Mouse (Mus musculus) midbrain, embryonic 15.5 days (tissue): ENCODE data around the gene Nr1h4. TPM values are rescaled to one million over a fixed set of nuclear protein-coding genes. Genes with fewer than 3 reads are reported as not detected.

Experiments
- ATAC-seq: fragments of 200-750 bp; cut with Nextera tagmentation; replicated peaks from 2 replicates; pipeline ENCODE4 v1.8.0; 2017; ENCODE audit warnings: moderate TSS enrichment
- H3K27ac ChIP-seq: fragments of 300-500 bp; sonication (generic); 2 replicates; pipeline ENCODE4 v1.5.1; 2015; ENCODE audit warnings: mild to moderate bottlenecking, inconsistent platforms
- H3K27me3 ChIP-seq: fragments of 300-500 bp; sonication (generic); replicated peaks from 2 replicates; pipeline ENCODE4 v1.6.1; 2015; ENCODE audit warnings: inconsistent platforms
- H3K36me3 ChIP-seq: fragments of 300-500 bp; sonication (generic); replicated peaks from 2 replicates; pipeline ENCODE4 v1.6.1; 2015; ENCODE audit warnings: inconsistent platforms
- H3K4me1 ChIP-seq: fragments of 300-500 bp; sonication (generic); 2 replicates; pipeline ENCODE4 v1.6.1; 2015; ENCODE audit warnings: inconsistent platforms
- H3K4me2 ChIP-seq: fragments of 300-500 bp; sonication (generic); 2 replicates; pipeline ENCODE4 v1.6.1; 2015; ENCODE audit warnings: inconsistent platforms, mild to moderate bottlenecking, moderate library complexity
- H3K4me3 ChIP-seq: fragments of 300-500 bp; sonication (generic); 2 replicates; pipeline ENCODE4 v1.5.1; 2015; ENCODE audit warnings: mild to moderate bottlenecking, inconsistent platforms
- H3K9ac ChIP-seq: fragments of 300-500 bp; sonication (generic); 2 replicates; pipeline ENCODE4 v1.6.1; 2015; ENCODE audit warnings: mild to moderate bottlenecking, inconsistent platforms
- H3K9me3 ChIP-seq: fragments of 300-500 bp; sonication (generic); 2 replicates; pipeline ENCODE4 v1.6.1; 2016; ENCODE audit warnings: inconsistent platforms
- WGBS: fragments of 180-500 bp; shearing (Covaris S2); methylation state at CpG from one replicate; pipeline ENCODE4 v1.1.7; 2015; ENCODE audit warnings: mixed read lengths; 5-methylcytosine and 5-hydroxymethylcytosine counted together
- polyA plus RNA-seq: library from polyadenylated mRNA; unstranded; fragments of >200 nt; fragmentation: Nextera tagmentation; extraction: Ambion mirVana; gene quantifications from 2 replicates; pipeline ENCODE4 v1.2.1, GENCODE M21; 2015

The Nr1h4 gene
- polyA plus RNA-seq, 1 experiment from 2014 or later, result 0.08 TPM

- WGBS, result 90% methylated on average over 11 of the region's 11 CpGs
- no peak overlapping the region for H3K27ac ChIP-seq
- H3K9ac ChIP-seq, result no peak overlapping the region
- 0 out of 2 replicates have a peak, but pooled peaks cover 2% of the 10 kb centered on the region for H3K27me3 ChIP-seq
- no peak for ATAC-seq
- H3K4me1 ChIP-seq, result no peaks in the 10 kb centered on the region
- H3K4me3 ChIP-seq, result no peak overlapping the region
- no peaks in the 10 kb centered on the region for H3K36me3 ChIP-seq
- H3K9me3 ChIP-seq, result no peaks in the 10 kb centered on the region
- no peak overlapping the region for H3K4me2 ChIP-seq
Measured at GRCm38 (mm10) chr10:89462890-89463289, 70.5 kb downstream of the Nr1h4 start.

- no peaks in the 10 kb centered on the region for H3K9me3 ChIP-seq
- WGBS, result 18% methylated on average over 14 of the region's 14 CpGs
- H3K4me1 ChIP-seq, result no peaks in the 10 kb centered on the region
- no peak overlapping the region for H3K9ac ChIP-seq
- no peak overlapping the region for H3K27ac ChIP-seq
- no peaks in the 10 kb centered on the region for H3K36me3 ChIP-seq
- peak; percentile 91 for ATAC-seq
- no peak overlapping the region for H3K4me3 ChIP-seq
- H3K4me2 ChIP-seq, result no peak overlapping the region
- 0 out of 2 replicates have a peak, but pooled peaks cover 3% of the 10 kb centered on the region for H3K27me3 ChIP-seq
Measured at GRCm38 (mm10) chr10:89461856-89462507, 71.4 kb downstream of the Nr1h4 start.

DNA sequence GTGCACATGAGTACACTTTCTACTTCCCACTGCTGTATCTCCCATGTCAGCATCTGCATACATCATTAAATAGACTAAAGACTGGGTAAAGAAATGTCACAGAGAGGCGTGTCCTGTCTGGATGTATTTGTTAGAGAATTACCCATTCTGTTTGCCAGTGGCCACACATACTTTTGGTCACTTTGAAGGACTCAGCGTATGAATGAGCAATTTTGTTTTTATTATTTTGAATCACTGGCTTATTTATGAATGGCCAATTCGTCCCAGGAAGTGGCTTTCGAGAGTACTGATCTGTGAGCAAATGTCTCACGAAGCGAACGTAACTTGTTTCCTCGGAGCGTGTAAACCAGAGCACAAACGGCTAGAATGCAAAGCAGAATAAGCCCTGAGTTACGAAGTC is 72.4 kb downstream of the Nr1h4 start:
- Histone ChIP-seq H3K4me1 (no peaks in the 10 kb centered on the region), H3K27ac (no peak overlapping the region)

GRCm38 (mm10) chr10:89458770-89459169 is 74.6 kb downstream of the Nr1h4 start:
- 77% methylated on average over 3 of the region's 3 CpGs for WGBS
- H3K27ac ChIP-seq, result no peak overlapping the region
- no peak for ATAC-seq

More for the DNA sequence above, 72.4 kb downstream of the Nr1h4 start:
- Histone ChIP-seq H3K4me2 (no peak overlapping the region), H3K4me3 (no peak overlapping the region), H3K27me3 (0 out of 2 replicates have a peak, but pooled peaks cover 3% of the 10 kb centered on the region), H3K9me3 (no peaks in the 10 kb centered on the region), H3K9ac (no peak overlapping the region), H3K36me3 (no peaks in the 10 kb centered on the region)
- no peak for ATAC-seq
- WGBS, result 81% methylated on average over 11 of the region's 11 CpGs

DNA sequence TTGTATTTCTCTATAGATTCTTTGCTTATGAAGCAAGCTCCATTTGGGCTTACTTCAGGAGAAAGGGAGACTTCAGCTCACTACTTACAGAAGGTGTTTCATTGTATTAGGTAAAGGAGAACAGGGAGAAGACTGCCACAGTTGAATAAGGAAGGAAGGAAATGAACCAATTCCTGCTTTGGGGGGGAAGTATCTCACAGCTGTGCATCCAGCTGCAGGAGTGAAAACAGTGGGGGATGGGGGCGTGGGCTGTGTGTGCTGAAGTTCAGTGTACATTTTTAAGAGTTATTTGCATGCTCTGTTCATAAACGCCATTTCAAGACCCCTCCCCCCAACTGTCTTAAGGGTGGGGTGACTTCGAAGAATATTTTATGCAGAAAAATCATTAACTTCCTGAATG is 79.6 kb downstream of the Nr1h4 start:
- H3K4me1 ChIP-seq, result no peaks in the 10 kb centered on the region
- H3K4me3 ChIP-seq, result no peak overlapping the region
- WGBS, result 87% methylated on average over 3 of the region's 3 CpGs
- ATAC-seq, result no peak
- no peak overlapping the region for H3K4me2 ChIP-seq
- 0 out of 2 replicates have a peak, but pooled peaks cover 3% of the 10 kb centered on the region for H3K27me3 ChIP-seq
- no peak overlapping the region for H3K27ac ChIP-seq
- no peaks in the 10 kb centered on the region for H3K36me3 ChIP-seq
- H3K9ac ChIP-seq, result no peak overlapping the region
- no peaks in the 10 kb centered on the region for H3K9me3 ChIP-seq

More at GRCm38 (mm10) chr10:89458770-89459169, 74.6 kb downstream of the Nr1h4 start:
- no peak overlapping the region for H3K4me2 ChIP-seq
- no peak overlapping the region for H3K4me3 ChIP-seq
- no peaks in the 10 kb centered on the region for H3K36me3 ChIP-seq
- no peak overlapping the region for H3K9ac ChIP-seq
- H3K27me3 ChIP-seq, result 0 out of 2 replicates have a peak, but pooled peaks cover 3% of the 10 kb centered on the region
- H3K4me1 ChIP-seq, result no peaks in the 10 kb centered on the region
- H3K9me3 ChIP-seq, result no peaks in the 10 kb centered on the region

GRCm38 (mm10) chr10:89453068-89453641 is 80.2 kb downstream of the Nr1h4 start:
- 0 out of 2 replicates have a peak, but pooled peaks cover 3% of the 10 kb centered on the region for H3K27me3 ChIP-seq
- no peaks in the 10 kb centered on the region for H3K9me3 ChIP-seq
- H3K9ac ChIP-seq, result no peak overlapping the region
- no peaks in the 10 kb centered on the region for H3K36me3 ChIP-seq
- no peak overlapping the region for H3K4me2 ChIP-seq
- 82% methylated on average over 15 of the region's 15 CpGs for WGBS
- no peak overlapping the region for H3K4me3 ChIP-seq
- no peaks in the 10 kb centered on the region for H3K4me1 ChIP-seq
- H3K27ac ChIP-seq, result no peak overlapping the region
- no peak for ATAC-seq

GRCm38 (mm10) chr10:89450411-89450810 is 83.0 kb downstream of the Nr1h4 start:
- WGBS, result 70% methylated on average over 10 of the region's 10 CpGs
- no peak overlapping the region for H3K4me3 ChIP-seq
- peaks cover 5% of the 10 kb centered on the region; the same call in 1 of the 2 replicates for H3K27me3 ChIP-seq
- no peak overlapping the region for H3K27ac ChIP-seq
- H3K36me3 ChIP-seq, result no peaks in the 10 kb centered on the region
- no peak for ATAC-seq
- H3K9ac ChIP-seq, result no peak overlapping the region
- H3K4me2 ChIP-seq, result no peak overlapping the region
- H3K4me1 ChIP-seq, result no peaks in the 10 kb centered on the region
- H3K9me3 ChIP-seq, result no peaks in the 10 kb centered on the region

DNA sequence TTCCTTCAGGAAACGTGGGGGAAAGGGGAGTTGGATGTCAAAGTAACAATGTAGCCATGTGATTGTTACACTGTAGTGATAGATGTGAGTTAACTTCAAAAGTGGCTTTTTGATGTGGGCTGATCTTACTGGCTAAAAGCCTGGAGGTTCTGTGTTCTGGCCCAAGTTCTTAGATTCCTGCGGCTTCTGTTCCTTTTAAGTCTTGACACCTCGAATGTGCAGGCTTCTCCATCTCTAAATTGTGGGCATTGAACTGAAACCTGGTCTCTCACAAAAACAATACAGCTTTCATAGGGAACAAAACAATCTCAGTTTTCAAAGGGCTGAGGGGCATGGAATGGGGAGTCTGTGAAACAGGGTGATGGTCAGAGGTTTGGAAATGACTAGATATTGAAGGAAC is 89.0 kb downstream of the Nr1h4 start:
- no peak overlapping the region for H3K9ac ChIP-seq
- H3K27ac ChIP-seq, result no peak overlapping the region
- WGBS, result 26% methylated on average over 3 of the region's 3 CpGs
- H3K9me3 ChIP-seq, result no peaks in the 10 kb centered on the region
- peaks cover 20% of the 10 kb centered on the region for H3K27me3 ChIP-seq
- H3K36me3 ChIP-seq, result no peaks in the 10 kb centered on the region
- ATAC-seq, result no peak
- H3K4me1 ChIP-seq, result peaks cover 9% of the 10 kb centered on the region
- peak overlapping the region; percentile 69 for H3K4me3 ChIP-seq
- peak overlapping the region; percentile 98 for H3K4me2 ChIP-seq

- Histone ChIP-seq H3K36me3 (no peaks in the 10 kb centered on the region), H3K4me2 (peak within 1 kb of the TSS; percentile 98), H3K27ac (no peak within 1 kb of the TSS), H3K4me3 (peak within 1 kb of the TSS; percentile 69), H3K27me3 (peaks cover 24% of the 10 kb centered on the region), H3K4me1 (peaks cover 9% of the 10 kb centered on the region), H3K9ac (peak within 1 kb of the TSS; percentile 51), H3K9me3 (no peaks in the 10 kb centered on the region)
- ATAC-seq, result peak; percentile 98
- WGBS, result 2% methylated on average over 39 of the region's 39 CpGs
Measured at GRCm38 (mm10) chr10:89443623-89444151, 89.7 kb downstream of the Nr1h4 start, which contains the start of gene Gas2l3. TSS of gene Gas2l3 (minus strand) at chr10:89443967.

DNA sequence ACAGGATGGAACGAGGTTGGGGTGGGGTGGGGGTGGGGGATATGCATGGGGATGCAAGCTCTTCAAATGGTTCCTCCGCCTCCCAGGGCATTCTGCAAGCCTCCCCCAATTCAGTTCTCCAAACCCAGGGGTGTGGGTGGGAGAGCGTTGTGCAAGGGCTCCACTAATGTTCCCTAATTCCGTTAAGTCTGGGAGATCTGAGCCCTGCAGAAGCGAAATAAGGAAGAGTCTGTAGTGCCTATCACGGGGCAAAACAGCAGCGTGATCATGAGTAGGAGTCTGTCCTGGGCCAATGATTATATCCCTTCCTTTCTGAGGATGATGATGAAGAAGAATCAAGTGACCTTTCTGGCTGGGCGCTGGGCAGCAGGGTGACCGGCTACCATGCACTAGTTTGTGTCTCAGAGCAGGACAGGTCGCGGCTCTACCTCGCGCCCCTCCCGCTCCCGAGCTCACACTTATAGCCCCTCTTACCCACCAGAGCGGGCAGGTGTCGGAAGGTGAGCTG is 90.2 kb downstream of the Nr1h4 start:
- under 1% methylated on average over 17 of the region's 17 CpGs for WGBS
- Histone ChIP-seq H3K36me3 (no peaks in the 10 kb centered on the region), H3K4me1 (peaks cover 9% of the 10 kb centered on the region), H3K9me3 (no peaks in the 10 kb centered on the region), H3K27me3 (peaks cover 26% of the 10 kb centered on the region), H3K9ac (peak overlapping the region; percentile 51), H3K4me2 (peak overlapping the region; percentile 98), H3K4me3 (peak overlapping the region; percentile 69), H3K27ac (no peak overlapping the region)
- ATAC-seq, result no peak

DNA sequence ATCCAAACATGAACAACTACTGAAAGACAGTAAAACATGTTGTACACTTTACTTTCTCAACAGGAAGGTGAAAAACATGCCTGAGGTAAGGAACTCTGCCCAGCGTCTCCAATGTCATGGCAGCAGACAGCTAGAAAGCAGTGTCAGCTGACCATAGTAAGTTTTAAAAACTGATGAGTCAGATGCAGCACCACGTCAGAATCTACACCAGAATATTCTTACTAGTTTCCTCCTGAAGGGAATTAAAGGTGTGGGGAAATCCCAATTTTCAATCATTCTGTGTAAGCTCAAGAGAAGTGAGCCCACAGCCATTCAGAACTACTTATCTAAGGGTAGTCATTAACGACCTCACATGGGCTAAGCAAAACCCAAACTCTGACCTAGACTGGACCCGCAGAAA is 90.7 kb downstream of the Nr1h4 start:
- Histone ChIP-seq H3K27me3 (peaks cover 32% of the 10 kb centered on the region), H3K27ac (no peak overlapping the region), H3K9me3 (no peaks in the 10 kb centered on the region), H3K4me1 (peaks cover 9% of the 10 kb centered on the region), H3K4me3 (peak overlapping the region; percentile 69), H3K9ac (no peak overlapping the region), H3K4me2 (peak overlapping the region; percentile 98), H3K36me3 (no peaks in the 10 kb centered on the region)
- 19% methylated on average over 4 of the region's 4 CpGs for WGBS
- ATAC-seq, result no peak

- H3K4me3 ChIP-seq, result no peak overlapping the region
- no peaks in the 10 kb centered on the region for H3K36me3 ChIP-seq
- H3K27ac ChIP-seq, result no peak overlapping the region
- H3K27me3 ChIP-seq, result peaks cover 36% of the 10 kb centered on the region
- no peaks in the 10 kb centered on the region for H3K9me3 ChIP-seq
- peaks cover 9% of the 10 kb centered on the region for H3K4me1 ChIP-seq
- H3K4me2 ChIP-seq, result no peak overlapping the region
- ATAC-seq, result no peak
- no peak overlapping the region for H3K9ac ChIP-seq
- WGBS, result 95% methylated on average over 3 of the region's 3 CpGs
Measured at GRCm38 (mm10) chr10:89441961-89442360, 91.4 kb downstream of the Nr1h4 start.
